Mouse (Mus musculus): ENCODE measurements around the gene Clip2.

Clip2 gene

DNA sequence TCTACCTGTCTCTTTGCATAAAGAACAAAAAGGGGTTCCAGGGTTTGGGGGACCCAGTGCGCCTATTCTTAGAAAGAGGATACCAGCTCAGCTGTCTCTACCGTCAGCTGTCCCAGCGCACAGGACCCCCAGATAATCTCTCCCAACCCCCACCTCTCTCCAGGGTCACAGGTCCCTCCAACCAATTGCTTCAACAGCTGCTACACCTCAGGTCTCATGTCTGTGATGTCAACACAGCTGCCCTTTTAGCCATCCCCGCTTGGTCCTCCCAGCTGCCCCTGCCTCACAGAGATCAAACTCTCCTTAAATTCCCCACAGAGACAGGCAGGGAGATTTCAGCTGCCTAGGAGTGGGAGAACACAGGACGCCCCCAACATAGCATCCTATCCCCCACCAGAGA is 28.5 kb downstream of the Clip2 start:
- no peak for DNase-seq (ENCODE audit: low spot score)

DNA sequence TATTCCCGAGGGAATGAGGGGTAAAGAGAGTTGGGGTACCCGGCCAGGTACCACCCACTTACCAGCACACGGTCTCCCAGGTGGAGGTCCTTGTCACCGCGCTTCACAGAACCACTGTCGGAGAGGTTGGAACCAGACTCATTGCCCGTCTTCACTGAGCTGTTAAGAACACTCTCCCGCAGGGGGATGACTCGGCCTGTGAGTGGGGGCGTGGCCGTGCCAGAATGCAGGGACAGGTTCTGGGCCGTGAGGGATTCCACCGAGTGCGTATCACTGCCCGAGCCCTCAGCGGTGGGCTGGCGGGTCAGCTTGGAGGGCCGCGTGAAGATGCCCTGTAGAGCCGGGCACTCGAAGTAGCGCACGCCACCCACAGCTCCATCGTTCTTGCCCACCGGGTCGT is 29.7 kb downstream of the Clip2 start:
- no peak for DNase-seq (ENCODE audit: low spot score)

DNA sequence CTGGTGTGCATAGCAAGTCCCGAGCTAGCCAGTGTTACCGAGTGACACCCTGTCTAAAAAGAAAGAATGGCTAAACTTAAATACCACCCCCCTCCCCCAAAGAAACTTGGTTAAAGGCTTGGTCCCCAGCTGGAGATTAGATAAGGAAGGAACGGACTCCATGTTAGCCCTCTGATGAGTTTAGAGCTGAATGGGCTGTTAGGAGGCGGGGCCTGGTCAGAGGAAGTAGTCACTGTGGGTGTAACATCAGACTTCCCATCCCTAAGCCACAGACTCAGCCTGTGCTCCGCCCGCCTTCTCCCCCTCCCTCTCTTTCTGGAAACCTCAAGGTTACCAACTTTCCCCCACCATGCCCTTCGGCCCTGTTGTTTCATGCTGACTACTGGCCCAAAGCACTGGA is 30.4 kb downstream of the Clip2 start:
- DNase-seq (ENCODE audit: low spot score): peak; percentile 17

DNA sequence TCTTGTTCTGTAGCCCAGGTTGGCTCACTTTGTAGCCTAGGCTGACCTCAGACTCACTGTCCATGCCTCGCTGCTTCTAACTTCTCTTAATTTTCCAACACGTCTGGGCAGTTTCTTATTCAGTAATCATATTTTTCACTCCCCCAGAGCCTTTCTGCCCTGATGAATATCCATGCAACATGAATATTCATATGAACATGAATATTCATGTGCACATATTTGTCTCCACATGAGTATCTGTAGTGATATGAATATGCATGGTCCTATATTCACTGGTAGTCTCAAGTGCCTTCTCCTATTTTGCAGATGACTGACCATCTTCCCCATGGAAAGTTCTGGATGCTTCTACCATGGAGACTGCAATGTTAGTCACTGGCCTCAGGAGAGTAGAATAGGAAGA is 31.1 kb downstream of the Clip2 start:
- DNase-seq (ENCODE audit: low spot score): no peak

DNA sequence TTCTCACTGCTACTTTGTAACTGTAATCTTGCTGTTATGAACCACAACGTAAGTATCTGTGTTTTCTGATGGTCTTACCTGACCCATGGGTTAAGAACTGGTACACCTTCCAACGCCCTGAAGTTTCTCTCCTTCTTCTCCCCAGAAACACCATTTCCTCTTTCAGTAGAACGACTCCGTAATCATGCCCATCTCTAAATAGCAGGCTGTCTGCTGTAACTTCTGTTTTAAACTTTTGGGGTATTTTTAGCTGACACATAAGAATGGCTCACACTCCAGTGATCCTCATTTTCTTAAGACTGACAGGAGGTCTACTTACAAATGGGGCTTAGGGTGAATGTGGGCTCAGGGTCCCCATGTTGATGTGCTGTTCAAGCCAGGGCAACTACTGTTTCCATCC is 32.1 kb downstream of the Clip2 start:
- no peak for DNase-seq (ENCODE audit: low spot score)

DNA sequence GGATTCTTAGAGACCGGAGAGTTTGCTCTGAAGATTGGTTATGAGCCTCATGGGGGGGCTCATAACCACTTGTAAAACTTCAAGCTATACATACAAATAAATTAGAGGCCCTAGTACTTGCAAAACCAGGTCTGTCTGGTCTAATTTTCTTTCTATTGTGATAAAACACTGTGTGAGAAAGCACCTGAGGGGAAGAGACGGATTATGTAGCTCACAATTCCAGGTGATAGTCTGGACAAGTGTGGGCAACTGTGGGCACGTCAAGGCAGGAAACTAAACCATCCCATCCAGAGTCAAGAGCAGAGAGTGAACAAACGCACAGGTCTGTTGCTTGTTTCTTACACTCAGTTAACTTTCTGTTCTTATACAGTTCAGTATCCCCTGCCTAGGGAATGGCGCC is 32.8 kb downstream of the Clip2 start:
- DNase-seq (ENCODE audit: low spot score): no peak

DNA sequence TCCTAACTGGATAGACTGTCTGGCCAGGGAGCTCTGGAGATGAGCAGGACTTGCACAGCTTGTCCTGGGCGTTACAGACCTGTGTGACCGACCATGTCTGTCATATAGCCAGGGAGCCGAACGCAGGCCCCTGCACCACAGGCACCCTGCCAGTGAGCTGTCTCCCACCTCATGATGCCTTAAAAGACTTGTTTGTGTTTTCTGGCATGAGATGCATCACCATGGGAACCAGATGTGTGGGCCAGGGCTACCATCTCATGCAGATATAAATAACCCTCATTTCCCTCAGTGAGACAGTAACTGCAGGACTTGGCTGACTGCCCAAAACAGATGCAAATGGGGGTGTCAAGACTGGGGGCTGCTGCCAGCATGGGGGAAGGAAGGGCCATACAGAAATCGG is 40.1 kb downstream of the Clip2 start:
- DNase-seq (ENCODE audit: low spot score): no peak

DNA sequence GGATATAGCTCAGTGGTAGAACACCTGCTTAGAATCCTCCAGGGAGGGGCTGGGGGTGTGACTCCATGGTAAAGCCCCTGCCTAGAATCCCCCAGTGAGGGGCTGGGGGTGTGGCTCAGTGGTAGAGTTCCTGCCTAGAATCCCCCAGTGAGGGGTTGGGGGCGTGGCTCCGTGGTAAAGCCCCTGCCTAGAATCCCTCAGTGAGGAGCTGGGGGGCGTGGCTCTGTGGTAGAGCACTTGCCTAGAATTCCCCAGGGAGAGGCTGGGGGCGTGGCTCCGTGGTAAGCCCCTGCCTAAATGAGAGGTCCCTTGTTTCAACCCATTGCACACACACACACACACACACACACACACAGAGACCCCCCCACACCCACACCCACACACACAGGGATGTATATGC is 42.0 kb downstream of the Clip2 start:
- no peak for DNase-seq (ENCODE audit: low spot score)

DNA sequence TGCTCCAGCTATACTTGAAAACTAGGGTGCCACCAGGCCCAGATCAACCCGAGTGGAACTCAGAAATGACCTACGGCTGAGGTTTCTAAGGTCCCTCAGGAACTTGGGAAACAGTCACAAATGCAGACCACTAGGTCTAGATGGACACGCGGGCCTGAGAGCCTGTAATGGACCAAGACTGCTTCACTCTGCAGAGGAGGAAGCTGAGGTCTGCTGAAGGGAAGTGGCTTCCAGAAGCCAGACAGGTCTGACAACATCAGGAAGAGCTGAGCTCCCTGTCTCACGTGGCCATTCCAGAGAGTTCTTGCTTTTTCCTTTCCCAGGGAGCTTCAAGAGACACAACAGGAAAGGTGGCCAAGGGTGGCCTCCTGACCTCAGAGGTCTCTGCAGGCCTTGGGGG is 43.3 kb downstream of the Clip2 start:
- DNase-seq (ENCODE audit: low spot score): no peak

DNA sequence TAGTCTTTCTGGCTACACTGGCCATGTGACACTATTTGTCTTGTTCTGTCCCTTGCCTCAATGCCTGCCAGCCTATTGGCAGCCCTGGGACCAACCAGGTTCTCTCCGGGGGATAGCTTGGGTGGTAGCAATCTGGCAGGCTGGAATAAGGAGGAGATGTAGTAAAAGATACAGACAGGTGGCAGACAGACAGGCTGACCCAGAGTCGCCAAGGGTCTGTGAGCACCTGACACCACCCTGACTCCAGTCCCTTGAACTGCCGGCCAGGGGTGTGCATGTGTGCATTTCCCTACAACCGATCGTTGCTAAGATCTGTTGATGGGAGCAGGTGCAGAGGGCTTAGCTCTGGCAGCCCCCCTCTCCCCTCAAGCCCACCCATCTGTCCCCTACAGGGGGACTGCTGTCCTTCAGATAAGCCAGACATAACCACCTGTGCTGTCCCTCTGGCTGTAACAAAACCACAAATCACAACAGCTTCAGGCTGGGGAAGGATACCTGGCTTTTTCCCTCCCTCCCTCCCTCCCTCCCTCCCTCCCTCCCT is 44.3 kb downstream of the Clip2 start:
- DNase-seq (ENCODE audit: low spot score): no peak

DNA sequence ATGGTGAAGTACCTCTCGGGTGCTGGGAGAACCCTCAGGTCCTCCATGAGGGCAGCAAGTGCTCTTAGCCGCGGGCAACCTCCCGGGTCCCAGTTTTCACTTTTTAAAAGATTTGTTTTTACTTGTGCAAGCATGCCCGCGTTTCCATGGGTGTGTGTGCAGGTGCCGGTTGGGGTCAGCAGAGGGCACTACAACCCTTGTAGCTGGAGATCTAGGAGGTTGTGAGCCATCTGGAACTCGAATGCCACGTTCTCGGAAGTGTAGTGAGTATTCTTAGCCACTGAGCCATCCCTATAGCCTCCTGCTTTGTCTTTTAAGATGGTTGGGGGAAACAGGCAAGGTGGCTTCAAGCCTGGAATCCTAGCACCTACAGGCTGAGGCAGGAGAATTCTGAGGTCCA is 44.9 kb downstream of the Clip2 start:
- peak; percentile 49 for DNase-seq (ENCODE audit: low spot score)

DNA sequence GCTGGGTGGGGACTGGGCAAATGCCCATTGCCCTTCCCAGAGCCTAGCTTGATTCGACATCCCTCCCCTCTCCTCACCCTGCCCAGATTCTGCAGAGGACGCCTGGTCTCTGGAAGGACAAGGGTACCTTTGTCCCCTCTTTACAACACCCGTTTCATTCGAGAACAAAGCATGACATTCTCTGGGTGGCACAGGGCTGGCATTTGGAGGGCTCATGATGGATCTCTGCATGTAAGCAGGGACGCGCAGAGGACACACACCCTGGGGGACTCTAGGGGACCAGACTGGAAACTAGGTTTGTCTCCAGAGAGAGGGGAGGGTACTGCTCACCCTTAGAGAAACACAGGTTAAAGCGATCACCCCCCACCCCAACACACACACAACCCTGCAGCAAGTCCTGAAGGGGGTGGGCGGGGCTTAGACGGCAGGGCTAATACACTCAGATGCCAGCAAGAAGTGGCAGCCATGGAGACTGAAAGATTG is 46.4 kb downstream of the Clip2 start:
- DNase-seq (ENCODE audit: low spot score): no peak

DNA sequence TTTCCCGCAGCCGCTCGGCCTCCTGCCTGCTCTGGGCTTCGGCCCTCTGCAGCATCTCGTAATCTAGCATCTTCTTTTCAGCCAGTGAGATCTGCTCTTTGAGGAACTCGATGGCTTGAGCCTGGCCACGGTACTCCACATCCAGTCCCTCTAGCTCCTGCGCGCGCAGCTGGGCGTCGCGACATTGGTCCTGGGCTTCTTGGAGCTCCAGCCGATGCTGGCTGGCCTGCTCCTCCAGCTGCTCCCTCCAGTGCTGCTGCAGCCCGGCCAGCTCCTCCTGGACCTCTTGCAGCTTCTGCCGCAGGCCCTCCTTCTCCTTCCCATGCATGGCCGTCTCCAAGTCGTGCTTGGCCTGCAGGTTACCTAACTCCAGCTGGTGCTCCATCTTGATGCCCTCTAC is 49.6 kb downstream of the Clip2 start:
- DNase-seq (ENCODE audit: low spot score): no peak

DNA sequence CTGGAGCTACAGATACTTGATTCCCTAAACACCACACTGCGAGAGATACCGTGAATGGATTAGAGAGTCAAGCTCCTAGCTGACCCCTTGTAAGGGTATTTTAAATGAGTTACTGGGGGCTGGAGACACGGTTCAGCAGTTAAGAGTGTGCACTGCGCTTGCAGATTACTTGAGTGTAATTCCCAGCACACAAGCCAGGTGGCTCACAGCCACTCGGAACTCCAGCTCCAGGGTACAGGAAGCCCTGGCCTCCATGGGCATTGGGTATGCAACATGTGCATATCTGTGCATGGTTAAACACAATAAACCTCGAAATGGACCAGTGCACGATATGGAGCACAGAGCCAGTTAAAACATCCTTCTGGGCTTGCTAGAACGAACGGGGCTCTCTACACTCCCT is 50.8 kb downstream of the Clip2 start:
- DNase-seq (ENCODE audit: low spot score): no peak

DNA sequence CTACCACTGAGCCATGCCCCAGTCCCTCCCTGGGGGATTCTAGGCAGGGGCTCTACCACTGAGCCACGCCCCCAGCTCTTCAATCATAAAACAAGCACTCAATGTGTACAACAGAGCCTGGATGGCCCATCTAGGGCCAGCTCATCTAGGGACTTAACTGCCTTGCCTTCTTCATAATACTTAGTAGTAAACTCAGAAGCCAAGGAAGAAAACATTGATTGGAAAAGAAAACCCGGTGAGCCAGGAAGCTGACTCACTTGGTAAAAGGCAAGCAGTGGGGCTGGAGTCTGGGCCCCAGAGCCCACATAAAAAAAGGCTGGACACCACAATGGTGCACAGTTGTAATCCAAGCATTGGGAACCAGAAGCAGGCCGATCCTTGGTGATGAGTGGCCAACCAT is 51.6 kb downstream of the Clip2 start:
- no peak for DNase-seq (ENCODE audit: low spot score)

DNA sequence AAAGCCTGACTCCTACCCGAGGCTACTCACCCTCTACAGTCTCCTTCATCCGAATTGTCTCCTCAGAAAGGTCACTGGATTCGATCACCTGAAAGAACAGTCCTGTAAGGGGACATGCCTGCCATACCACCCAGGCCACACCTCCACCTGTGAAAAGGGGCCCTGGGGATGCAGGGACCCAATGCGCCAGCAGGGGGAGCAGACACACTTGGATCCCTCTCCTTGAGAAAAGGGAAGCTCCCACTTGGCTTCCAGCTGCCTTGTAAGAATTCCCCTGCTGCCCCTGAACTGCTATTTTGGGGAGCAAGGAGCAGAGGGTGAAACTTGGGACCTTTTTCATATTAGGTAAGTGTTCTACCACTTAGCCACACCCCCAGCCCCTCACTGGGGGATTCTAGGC is 52.2 kb downstream of the Clip2 start:
- peak; percentile 47 for DNase-seq (ENCODE audit: low spot score)

DNA sequence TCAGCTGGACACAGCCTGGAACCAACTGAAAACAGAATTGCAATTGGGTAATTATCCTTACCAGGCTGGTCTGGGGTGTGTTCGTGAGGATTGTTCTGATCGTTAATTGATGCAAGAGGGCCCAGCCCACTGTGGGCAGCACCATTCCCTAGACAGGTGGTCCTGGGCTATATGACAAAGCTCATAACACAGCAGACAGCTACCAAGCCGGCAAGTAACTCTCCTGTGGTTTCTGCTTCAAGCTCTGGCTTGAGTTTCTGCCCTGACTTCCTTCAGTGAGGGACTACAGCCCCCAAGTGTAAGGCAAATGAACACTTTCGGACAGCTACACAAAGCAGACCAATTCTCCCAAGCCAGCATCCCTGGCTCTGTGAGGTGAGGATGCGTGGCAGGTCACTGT is 55.2 kb downstream of the Clip2 start:
- DNase-seq (ENCODE audit: low spot score): no peak

DNA sequence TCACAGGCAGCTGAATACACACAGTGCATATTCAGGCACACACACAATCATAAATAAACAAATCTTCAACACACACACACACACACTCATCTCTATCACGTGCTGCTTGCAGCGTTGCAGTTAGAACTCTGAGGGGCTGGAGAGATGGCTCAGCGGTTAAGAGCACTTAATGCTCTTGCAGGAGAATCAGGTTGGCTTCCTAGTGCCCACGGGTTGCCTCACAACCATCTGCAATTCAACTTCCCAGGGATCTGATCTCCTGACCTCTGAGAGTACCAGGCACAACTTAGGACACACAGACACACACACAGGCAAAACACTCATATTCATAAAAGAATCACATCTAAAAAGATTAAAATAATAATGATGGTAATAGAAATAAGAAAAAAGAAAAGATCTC is 56.4 kb downstream of the Clip2 start:
- DNase-seq (ENCODE audit: low spot score): no peak

DNA sequence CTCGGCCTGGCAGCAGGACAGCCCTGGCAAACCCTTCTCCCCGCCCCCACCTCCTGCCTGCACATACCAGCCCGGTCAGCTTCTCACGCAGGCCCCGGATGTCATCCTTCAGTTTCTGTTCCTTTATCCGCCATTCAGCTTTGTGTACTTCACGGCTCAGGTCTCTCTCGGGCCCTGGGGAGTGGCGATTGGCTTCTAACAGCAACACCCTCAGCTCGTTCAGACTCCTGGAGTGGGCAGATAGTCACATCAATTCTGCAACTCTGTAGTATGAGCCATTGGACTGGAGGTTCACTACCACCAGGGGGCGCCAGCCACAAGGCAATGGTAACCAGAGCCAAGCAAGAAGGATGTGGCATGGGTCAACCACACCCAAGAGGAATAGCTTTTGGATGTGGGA is 58.1 kb downstream of the Clip2 start:
- peak; percentile 88 for DNase-seq (ENCODE audit: low spot score)

DNA sequence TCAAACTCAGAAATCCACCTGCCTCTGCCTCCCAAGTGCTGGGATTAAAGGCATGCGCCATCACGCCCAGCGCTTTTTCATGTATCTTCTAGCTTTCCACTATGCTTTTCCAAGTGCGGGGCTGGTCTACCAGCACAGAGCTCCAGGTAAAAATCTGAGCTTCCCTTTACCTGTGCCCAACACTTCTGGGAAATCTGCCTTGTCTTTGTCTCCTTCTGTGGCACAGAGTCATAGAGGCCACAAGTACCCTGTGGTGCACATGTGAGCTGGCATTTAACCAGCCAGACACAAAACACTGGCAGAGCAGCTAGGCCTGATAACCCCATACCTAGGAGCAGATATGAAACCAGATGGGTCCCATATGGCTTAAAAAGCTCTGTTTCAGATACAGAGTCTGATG is 59.3 kb downstream of the Clip2 start:
- no peak for DNase-seq (ENCODE audit: low spot score)

DNA sequence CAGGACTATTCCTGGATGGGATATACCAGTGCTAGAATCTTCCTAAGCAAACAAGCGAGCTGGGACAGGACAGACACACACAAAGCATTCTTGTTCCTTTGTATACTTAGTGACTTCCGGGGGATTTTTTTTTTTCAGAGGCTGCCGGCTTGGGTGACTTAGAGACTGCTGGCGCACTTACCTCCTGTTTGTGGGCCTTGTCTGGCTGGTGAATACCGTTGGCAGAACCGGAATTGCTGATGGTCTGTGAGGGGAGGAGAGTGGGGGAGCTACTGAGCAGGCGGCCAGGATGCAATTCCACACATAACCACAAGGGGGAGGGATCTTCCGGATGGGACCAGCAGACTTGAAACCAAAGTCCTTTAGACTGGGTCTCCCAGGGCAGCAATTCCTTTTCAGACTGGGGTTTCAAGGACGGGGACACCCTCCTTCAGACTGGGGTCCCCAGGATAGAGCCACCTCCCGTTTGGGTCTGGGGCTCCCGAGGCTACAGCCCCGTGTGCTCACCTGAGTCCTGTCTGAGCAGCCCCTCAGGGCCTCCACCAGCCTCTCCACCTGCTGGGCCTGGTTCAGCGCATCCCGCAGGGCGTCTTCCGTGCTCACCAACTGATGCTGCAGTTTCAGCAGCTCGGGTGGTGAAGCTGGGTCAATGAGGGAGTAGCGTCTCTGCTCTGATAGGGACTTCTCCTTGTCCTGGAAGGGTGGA is 60.4 kb downstream of the Clip2 start:
- DNase-seq (ENCODE audit: low spot score): peak; percentile 81

DNA sequence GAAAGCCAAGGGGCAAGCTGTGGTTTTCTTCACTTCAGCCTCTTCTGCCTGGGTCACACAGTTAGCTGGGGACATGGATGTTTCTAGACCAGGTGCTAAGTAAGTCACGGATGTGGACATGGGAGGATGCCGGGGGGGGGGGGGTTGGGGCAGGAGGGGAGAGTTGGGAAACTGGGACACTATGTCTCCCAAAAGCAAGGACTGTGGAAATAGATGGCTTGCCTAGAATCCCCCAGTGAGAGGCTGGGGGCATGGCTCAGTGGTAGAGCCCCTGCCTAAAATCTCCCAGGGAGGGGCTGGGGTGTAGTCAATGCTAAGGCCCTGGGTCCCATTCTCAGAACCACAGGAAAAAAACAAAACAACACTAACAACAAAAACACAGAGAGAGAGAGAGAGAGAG is 61.0 kb downstream of the Clip2 start:
- DNase-seq (ENCODE audit: low spot score): no peak

DNA sequence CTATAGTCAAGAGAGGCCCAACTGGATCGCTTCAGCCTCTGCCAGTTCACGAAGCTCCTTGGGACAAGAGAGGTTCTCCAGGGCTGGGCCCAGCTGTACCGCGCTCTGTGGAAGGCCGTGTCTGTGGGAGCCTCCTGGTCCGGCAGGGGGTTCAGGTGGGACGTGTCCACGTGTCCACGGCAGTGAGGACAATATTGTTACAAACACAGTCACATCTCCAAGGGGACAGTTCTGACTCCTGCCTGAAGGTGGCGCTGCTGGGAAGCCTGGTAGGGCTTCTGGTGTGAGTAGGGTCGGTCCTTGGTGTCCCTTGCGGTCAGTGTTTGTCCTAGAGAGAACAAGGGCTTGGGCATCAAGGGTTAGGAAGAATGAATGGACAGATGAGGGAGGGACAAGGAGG is 61.8 kb downstream of the Clip2 start:
- DNase-seq (ENCODE audit: low spot score): no peak

DNA sequence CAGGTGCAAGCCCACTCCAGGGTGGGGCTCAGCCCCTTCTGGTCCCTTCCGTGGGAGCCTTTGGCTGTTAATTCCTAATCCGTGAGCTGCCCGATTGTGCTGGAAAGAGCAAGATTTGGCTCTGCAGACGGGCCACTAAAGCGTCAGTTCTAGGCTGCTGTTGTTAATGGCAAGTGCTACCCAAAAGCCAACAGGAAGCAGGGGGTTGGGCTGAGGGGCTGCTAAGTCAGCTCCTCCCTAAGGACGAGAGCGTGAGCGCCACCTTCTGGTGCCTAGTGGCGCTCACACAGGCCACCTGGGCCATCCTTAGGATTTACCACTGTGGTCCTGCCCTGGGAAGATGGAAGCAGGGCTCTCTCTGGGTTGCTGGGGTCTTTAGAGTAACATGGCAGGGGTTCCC is 62.7 kb downstream of the Clip2 start:
- no peak for DNase-seq (ENCODE audit: low spot score)

All from c-Kit-positive CD71-positive TER-119-positive erythroid progenitor cells, embryonic 14.5 days (primary cell).